Mouse (Mus musculus) erythroblast, embryonic 14.5 days (primary cell): ENCODE data around the gene Gpt2.

ENCODE experiments used
- GATA1 ChIP-seq: IDR thresholded peaks from 2 replicates; pipeline ENCODE4 v1.6.1; 2012; ENCODE audit warnings: low read length, inconsistent platforms, mixed read lengths
- TAL1 ChIP-seq: IDR thresholded peaks from 3 replicates; pipeline ENCODE4 v1.6.1; 2012; ENCODE audit warnings: low read length, inconsistent platforms, mixed read lengths

DNA sequence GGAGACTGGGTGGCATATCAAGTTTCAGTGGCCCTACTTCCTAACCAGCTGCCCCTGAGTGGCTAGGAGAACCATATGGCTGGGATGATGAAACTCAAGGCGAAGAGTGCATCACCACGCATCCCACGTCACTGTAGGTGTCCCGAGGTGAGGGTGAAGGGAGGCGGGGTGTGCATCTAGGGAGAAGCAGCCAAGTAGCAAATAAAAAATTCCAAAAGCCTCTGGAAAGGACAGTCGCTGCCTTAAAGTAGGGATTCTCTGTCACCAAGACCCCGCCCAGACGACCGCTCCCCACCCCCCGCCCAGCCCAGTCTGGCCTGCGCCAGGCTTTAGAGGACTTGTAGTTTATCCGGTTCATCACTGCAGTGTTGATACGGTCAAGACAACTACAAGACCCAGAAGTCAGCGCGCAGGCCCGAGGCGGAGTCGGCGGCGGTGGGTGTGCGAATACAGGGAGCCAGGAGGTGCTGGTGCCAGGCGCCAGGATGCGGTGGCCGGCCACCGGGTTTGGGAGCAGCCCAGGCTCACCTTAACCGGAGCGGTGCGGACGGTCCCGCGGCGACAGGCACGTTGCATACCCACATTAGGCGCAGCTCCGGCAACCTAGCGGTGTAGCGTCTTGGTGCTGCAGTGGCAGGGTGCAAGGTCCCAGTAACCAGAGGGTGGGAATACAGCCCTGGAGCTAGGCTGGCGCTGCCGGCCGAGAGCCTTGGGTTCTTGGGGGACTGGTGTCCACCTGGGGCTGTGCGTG lies at the start of gene Gpt2:
- no peak for TF ChIP-seq GATA1
- no peak for TF ChIP-seq TAL1
